Mouse (Mus musculus) myocyte (in vitro differentiated cells): ENCODE data around the gene Vezf1. TPM values are rescaled to one million over a fixed set of nuclear protein-coding genes. Genes with fewer than 3 reads are reported as not detected.

Source experiments
- H3K27me3 ChIP-seq: one replicate; pipeline ENCODE4 v1.6.1; 2011; ENCODE audit not compliant: control insufficient read depth, insufficient read depth, insufficient read length
- H3K36me3 ChIP-seq: one replicate; pipeline ENCODE4 v1.6.1; 2011; ENCODE audit not compliant: control insufficient read depth, insufficient read depth
- H3K4me2 ChIP-seq: one replicate; pipeline ENCODE4 v1.6.1; 2011; ENCODE audit warnings: low read depth, control low read depth
- H3K4me3 ChIP-seq: one replicate; pipeline ENCODE4 v1.5.1; 2011; ENCODE audit warnings: mild to moderate bottlenecking, control low read depth, moderate library complexity
- H3K79me2 ChIP-seq: one replicate; pipeline ENCODE4 v1.6.1; 2011; ENCODE audit not compliant: control insufficient read depth, insufficient read depth
- H3ac ChIP-seq: one replicate; pipeline ENCODE4 v1.6.1; 2011; ENCODE audit not compliant: control insufficient read depth, insufficient read length
- CEBPB ChIP-seq: IDR thresholded peaks from 2 replicates; pipeline ENCODE4 v1.6.1; 2011; ENCODE audit warnings: mild to moderate bottlenecking, moderate library complexity; ENCODE audit not compliant: poor library complexity, insufficient read depth, severe bottlenecking
- E2F4 ChIP-seq: IDR thresholded peaks from one replicate; pipeline ENCODE4 v1.6.1; 2011; ENCODE audit warnings: mild to moderate bottlenecking, control low read depth, moderate library complexity; ENCODE audit not compliant: insufficient read depth
- MAX ChIP-seq: IDR thresholded peaks from one replicate; pipeline ENCODE4 v1.6.1; 2011; ENCODE audit warnings: low read depth, mild to moderate bottlenecking, control low read depth
- MYOD1 ChIP-seq, 3 experiments: IDR thresholded peaks; one replicate each; pipeline ENCODE4 v1.6.1; 2011; ENCODE audit warnings: control low read depth in 2 of 3, low read depth in 2 of 3, mild to moderate bottlenecking in 2 of 3, moderate library complexity in 1 of 3; ENCODE audit not compliant: insufficient read length in 2 of 3, control insufficient read depth in 1 of 3
- MYOG ChIP-seq, 3 experiments: IDR thresholded peaks; one replicate each; pipeline ENCODE4 v1.6.1; 2011; ENCODE audit warnings: control low read depth in 2 of 3, low read depth in 2 of 3, mild to moderate bottlenecking in 2 of 3; ENCODE audit not compliant: insufficient read length in 2 of 3, control insufficient read depth in 1 of 3, insufficient read depth in 1 of 3
- POLR2A ChIP-seq: IDR thresholded peaks from one replicate; pipeline ENCODE4 v1.6.1; 2011; ENCODE audit warnings: low read depth, mild to moderate bottlenecking, control low read depth, moderate library complexity; ENCODE audit not compliant: insufficient read length
- POLR2AphosphoS2 ChIP-seq: IDR thresholded peaks from one replicate; pipeline ENCODE4 v1.6.1; 2011; ENCODE audit warnings: low read depth, control low read depth; ENCODE audit not compliant: insufficient read length
- REST ChIP-seq: IDR thresholded peaks from one replicate; pipeline ENCODE4 v1.6.1; 2011; ENCODE audit warnings: mild to moderate bottlenecking, control low read depth, moderate library complexity; ENCODE audit not compliant: insufficient read depth, insufficient read length
- SRF ChIP-seq: IDR thresholded peaks from one replicate; pipeline ENCODE4 v1.6.1; 2011; ENCODE audit warnings: low read depth; ENCODE audit not compliant: control insufficient read depth, insufficient read length
- TCF12 ChIP-seq: IDR thresholded peaks from one replicate; pipeline ENCODE4 v1.6.1; 2011; ENCODE audit warnings: mild to moderate bottlenecking, control low read depth; ENCODE audit not compliant: poor library complexity, insufficient read depth, severe bottlenecking
- TCF3 ChIP-seq: IDR thresholded peaks from one replicate; pipeline ENCODE4 v1.6.1; 2011; ENCODE audit warnings: low read depth, control low read depth; ENCODE audit not compliant: insufficient read length
- USF1 ChIP-seq: IDR thresholded peaks from one replicate; pipeline ENCODE4 v1.6.1; 2011; ENCODE audit warnings: low read depth, mild to moderate bottlenecking, control low read depth, moderate library complexity
- polyA plus RNA-seq: library from polyadenylated mRNA; unstranded; fragments of >200 nt; fragmentation: generic; extraction: Trizol; gene quantifications from one replicate; pipeline ENCODE4 v1.2.1, GENCODE M21; 2012; ENCODE audit warnings: missing spikeins

Gene Vezf1
- polyA plus RNA-seq, 1 experiment = 17.7 TPM

- no peaks in the 10 kb centered on the region for H3K36me3 ChIP-seq
- H3K27me3 ChIP-seq = no peaks in the 10 kb centered on the region
- no peak for TF ChIP-seq POLR2A
- no peak for TF ChIP-seq MYOD1 (IDR thresholded peaks at IDR 0.05; ENCODE audit: control insufficient read depth in 1 of 3, insufficient read length in 2 of 3, low read depth in 2 of 3)
- TF ChIP-seq POLR2AphosphoS2 = no peak
- no peak overlapping the region for H3K4me2 ChIP-seq
- H3ac ChIP-seq = no peak overlapping the region
- no peak overlapping the region for H3K4me3 ChIP-seq
- peaks cover 7% of the 10 kb centered on the region for H3K79me2 ChIP-seq
Observed at GRCm38 (mm10) chr11:88123731-88124130, 55.7 kb downstream of the Vezf1 start.

GRCm38 (mm10) chr11:88125483-88125882 lies 57.4 kb downstream of the Vezf1 start:
- Histone ChIP-seq H3K36me3 (no peaks in the 10 kb centered on the region), H3K27me3 (no peaks in the 10 kb centered on the region), H3K79me2 (peaks cover 7% of the 10 kb centered on the region), H3K4me2 (no peak overlapping the region), H3ac (no peak overlapping the region), H3K4me3 (no peak overlapping the region)
- TF ChIP-seq POLR2AphosphoS2 (no peak), REST (no peak), TCF12 (no peak), USF1 (no peak), CEBPB (no peak), MAX (no peak), E2F4 (no peak), SRF (no peak), POLR2A (no peak), MYOD1 (IDR thresholded peaks at IDR 0.05; ENCODE audit: control insufficient read depth in 1 of 3, insufficient read length in 2 of 3, low read depth in 2 of 3) (no peak), TCF3 (no peak)

GRCm38 (mm10) chr11:88126306-88126793 lies 58.3 kb downstream of the Vezf1 start:
- Histone ChIP-seq H3K4me2 (no peak overlapping the region), H3K27me3 (no peaks in the 10 kb centered on the region), H3K4me3 (no peak overlapping the region), H3ac (no peak overlapping the region), H3K36me3 (no peaks in the 10 kb centered on the region), H3K79me2 (peaks cover 7% of the 10 kb centered on the region)
- TF ChIP-seq MAX (no peak), MYOG (IDR thresholded peaks at IDR 0.05; ENCODE audit: control insufficient read depth in 1 of 3, insufficient read depth in 1 of 3, insufficient read length in 2 of 3, low read depth in 2 of 3) (no peak), TCF12 (no peak), MYOD1 (IDR thresholded peaks at IDR 0.05; ENCODE audit: control insufficient read depth in 1 of 3, insufficient read length in 2 of 3, low read depth in 2 of 3) (no peak), POLR2AphosphoS2 (no peak), REST (no peak), E2F4 (no peak), TCF3 (no peak), SRF (no peak)

- TF ChIP-seq POLR2A (no peak), MYOG (IDR thresholded peaks at IDR 0.05; ENCODE audit: control insufficient read depth in 1 of 3, insufficient read depth in 1 of 3, insufficient read length in 2 of 3, low read depth in 2 of 3) (no peak), CEBPB (no peak), REST (no peak), MAX (no peak)
- Histone ChIP-seq H3K36me3 (no peaks in the 10 kb centered on the region), H3K27me3 (no peaks in the 10 kb centered on the region), H3K79me2 (peaks cover 7% of the 10 kb centered on the region), H3ac (no peak overlapping the region), H3K4me3 (no peak overlapping the region), H3K4me2 (no peak overlapping the region)
Observed at GRCm38 (mm10) chr11:88128461-88128860, 60.4 kb downstream of the Vezf1 start.

- H3K27me3 ChIP-seq = no peaks in the 10 kb centered on the region
- peaks cover 7% of the 10 kb centered on the region for H3K79me2 ChIP-seq
- H3K4me3 ChIP-seq = no peak overlapping the region
- TF ChIP-seq CEBPB = no peak
- TF ChIP-seq SRF = no peak
- no peak overlapping the region for H3ac ChIP-seq
- H3K4me2 ChIP-seq = no peak overlapping the region
- no peaks in the 10 kb centered on the region for H3K36me3 ChIP-seq
Observed at GRCm38 (mm10) chr11:88129281-88129680, 61.2 kb downstream of the Vezf1 start.

GRCm38 (mm10) chr11:88129935-88130334 lies 61.9 kb downstream of the Vezf1 start:
- Histone ChIP-seq H3K4me2 (no peak overlapping the region), H3K27me3 (no peaks in the 10 kb centered on the region), H3K36me3 (no peaks in the 10 kb centered on the region), H3K4me3 (no peak overlapping the region), H3ac (no peak overlapping the region), H3K79me2 (peaks cover 7% of the 10 kb centered on the region)
- TF ChIP-seq POLR2AphosphoS2 = no peak
- no peak for TF ChIP-seq TCF12
- no peak for TF ChIP-seq MYOG (IDR thresholded peaks at IDR 0.05; ENCODE audit: control insufficient read depth in 1 of 3, insufficient read depth in 1 of 3, insufficient read length in 2 of 3, low read depth in 2 of 3)
- no peak for TF ChIP-seq TCF3
- TF ChIP-seq POLR2A = no peak
- TF ChIP-seq E2F4 = no peak
- TF ChIP-seq USF1 = no peak
- TF ChIP-seq SRF = no peak
